Mouse (Mus musculus) liver, embryonic 16.5 days (tissue): Measurements from ENCODE around the gene Pilrb2. TPM values are rescaled to one million over a fixed set of nuclear protein-coding genes. Genes with fewer than 3 reads are reported as not detected.
"Not testable (repeated sequence)": the region's sequence is repeated elsewhere in the genome, so short reads cannot be mapped to it uniquely, and the experiment has no call there.

Experiments used
- ATAC-seq: fragments of 200-750 bp; cut with Nextera tagmentation; 2 replicates; pipeline ENCODE4 v1.8.0; 2017; ENCODE audit warnings: low read depth, mild to moderate bottlenecking, moderate number of reproducible peaks, moderate library complexity
- H3K27ac ChIP-seq: fragments of 300-500 bp; sonication (generic); 2 replicates; pipeline ENCODE4 v1.5.1; 2014; ENCODE audit warnings: mild to moderate bottlenecking, low read length
- H3K27me3 ChIP-seq: fragments of 300-500 bp; sonication (generic); 2 replicates; pipeline ENCODE4 v1.6.1; 2014; ENCODE audit warnings: low read depth, low read length, mixed read lengths; ENCODE audit not compliant: control insufficient read depth, insufficient read depth
- H3K36me3 ChIP-seq: fragments of 300-500 bp; sonication (generic); 2 replicates; pipeline ENCODE4 v1.6.1; 2014; ENCODE audit warnings: mild to moderate bottlenecking; ENCODE audit not compliant: control insufficient read depth, insufficient read depth
- H3K4me1 ChIP-seq: fragments of 300-500 bp; sonication (generic); 2 replicates; pipeline ENCODE4 v1.6.1; 2014; ENCODE audit warnings: low read depth, low read length, mixed read lengths; ENCODE audit not compliant: control insufficient read depth
- H3K4me2 ChIP-seq: fragments of 300-500 bp; sonication (generic); 2 replicates; pipeline ENCODE4 v1.6.1; 2014; ENCODE audit warnings: low read depth, low read length, mixed read lengths
- H3K4me3 ChIP-seq: fragments of 300-500 bp; sonication (generic); 2 replicates; pipeline ENCODE4 v1.5.1; 2014; ENCODE audit warnings: low read depth, mild to moderate bottlenecking, low read length
- H3K9ac ChIP-seq: fragments of 300-500 bp; sonication (generic); 2 replicates; pipeline ENCODE4 v1.6.1; 2014; ENCODE audit warnings: low read depth, low read length
- H3K9me3 ChIP-seq: fragments of 300-500 bp; sonication (generic); replicated peaks from 2 replicates; pipeline ENCODE4 v1.6.1; 2016; ENCODE audit warnings: low read length; ENCODE audit not compliant: control insufficient read depth
- WGBS: fragments of 180-500 bp; shearing (Covaris S2); extraction: QIAGEN DNeasy Blood & Tissue Kit; methylation state at CpG from one replicate; pipeline ENCODE4 v1.1.7; 2014; ENCODE audit not compliant: insufficient replicate concordance; 5-methylcytosine and 5-hydroxymethylcytosine counted together
- polyA plus RNA-seq: library from polyadenylated mRNA; unstranded; fragments of >200 nt; fragmentation: Nextera tagmentation; extraction: Ambion mirVana; gene quantifications from 2 replicates; pipeline ENCODE4 v1.2.1, GENCODE M21; 2015

Pilrb2 gene
- polyA plus RNA-seq, 1 experiment from 2014 or later: 8.3 TPM

GRCm38 (mm10) chr5:137882922-137883321 is 11.3 kb upstream of the Pilrb2 start:
- Histone ChIP-seq H3K9me3 (no peaks in the 10 kb centered on the region), H3K4me2 (no peak overlapping the region), H3K27me3 (no peaks in the 10 kb centered on the region), H3K4me1 (no peaks in the 10 kb centered on the region), H3K36me3 (no peaks in the 10 kb centered on the region), H3K9ac (no peak overlapping the region), H3K4me3 (no peak overlapping the region), H3K27ac (no peak overlapping the region)
- ATAC-seq: no peak
- WGBS: 17% methylated on average over 4 of the region's 4 CpGs

- Histone ChIP-seq H3K36me3 (no peaks in the 10 kb centered on the region), H3K4me1 (no peaks in the 10 kb centered on the region), H3K27me3 (no peaks in the 10 kb centered on the region), H3K4me3 (no peak overlapping the region), H3K9me3 (no peaks in the 10 kb centered on the region), H3K4me2 (no peak overlapping the region), H3K9ac (no peak overlapping the region), H3K27ac (no peak overlapping the region)
- ATAC-seq: no peak
- 38% methylated on average over 2 of the region's 2 CpGs for WGBS
These were observed 6.2 kb upstream of the Pilrb2 start for GRCm38 (mm10) chr5:137877860-137878259.

GRCm38 (mm10) chr5:137875054-137875453 is 3.4 kb upstream of the Pilrb2 start:
- no peak overlapping the region for H3K4me3 ChIP-seq
- no peak overlapping the region for H3K27ac ChIP-seq
- H3K9ac ChIP-seq: no peak overlapping the region
- H3K4me2 ChIP-seq: no peak overlapping the region
- H3K27me3 ChIP-seq: no peaks in the 10 kb centered on the region
- no peaks in the 10 kb centered on the region for H3K36me3 ChIP-seq
- WGBS: 45% methylated on average over 2 of the region's 2 CpGs
- no peaks in the 10 kb centered on the region for H3K9me3 ChIP-seq
- no peaks in the 10 kb centered on the region for H3K4me1 ChIP-seq
- ATAC-seq: no peak

GRCm38 (mm10) chr5:137872381-137872702 is 727 bp upstream of the Pilrb2 start:
- H3K27me3 ChIP-seq, H3K4me1 ChIP-seq, H3K36me3 ChIP-seq, H3K9me3 ChIP-seq, H3K4me2 ChIP-seq, H3K9ac ChIP-seq, ATAC-seq, H3K4me3 ChIP-seq: not testable (repeated sequence)
- 0 out of 2 replicates have a peak overlapping the region, but pooled peaks have one; percentile 37 for H3K27ac ChIP-seq
- WGBS: 11% methylated on average over 1 of the region's 1 CpGs

- H3K27me3 ChIP-seq, H3K9ac ChIP-seq, H3K4me2 ChIP-seq, H3K36me3 ChIP-seq, H3K4me3 ChIP-seq, ATAC-seq, H3K4me1 ChIP-seq, H3K9me3 ChIP-seq, H3K27ac ChIP-seq: not testable (repeated sequence)
- 55% methylated on average over 2 of the region's 2 CpGs for WGBS
These were observed 3.0 kb downstream of the Pilrb2 start for GRCm38 (mm10) chr5:137868600-137868999.

- H3K4me3 ChIP-seq, H3K36me3 ChIP-seq, H3K27ac ChIP-seq, ATAC-seq, H3K9ac ChIP-seq, H3K27me3 ChIP-seq, H3K4me2 ChIP-seq, H3K4me1 ChIP-seq, H3K9me3 ChIP-seq: not testable (repeated sequence)
- 52% methylated on average over 1 of the region's 1 CpGs for WGBS
These were observed 7.6 kb downstream of the Pilrb2 start for GRCm38 (mm10) chr5:137864008-137864407.

- not testable (repeated sequence) for H3K9me3 ChIP-seq, H3K4me2 ChIP-seq, ATAC-seq, H3K4me1 ChIP-seq, H3K9ac ChIP-seq, H3K27ac ChIP-seq, H3K27me3 ChIP-seq, H3K36me3 ChIP-seq
- H3K4me3 ChIP-seq: 0 out of 2 replicates have a peak within 1 kb of the TSS, but pooled peaks have one; percentile 13
- 15% methylated on average over 2 of the region's 2 CpGs for WGBS
These were observed 13.5 kb downstream of the Pilrb2 start, which contains the start of gene Pilrb1 for GRCm38 (mm10) chr5:137857960-137858710. TSS of gene Pilrb1 (minus strand) at chr5:137858106.

GRCm38 (mm10) chr5:137856870-137857269 is 14.7 kb downstream of the Pilrb2 start:
- 0 out of 2 replicates have a peak overlapping the region, but pooled peaks have one; percentile 2 for H3K4me3 ChIP-seq
- 33% methylated on average over 4 of the region's 5 CpGs for WGBS

GRCm38 (mm10) chr5:137854907-137855306 is 16.7 kb downstream of the Pilrb2 start:
- not testable (repeated sequence) for H3K4me2 ChIP-seq, H3K36me3 ChIP-seq, H3K9ac ChIP-seq, H3K4me1 ChIP-seq, H3K9me3 ChIP-seq, ATAC-seq, H3K27me3 ChIP-seq, H3K27ac ChIP-seq, H3K4me3 ChIP-seq
- 53% methylated on average over 3 of the region's 3 CpGs for WGBS

More at GRCm38 (mm10) chr5:137856870-137857269, 14.7 kb downstream of the Pilrb2 start:
- H3K36me3 ChIP-seq, H3K27me3 ChIP-seq, H3K4me1 ChIP-seq, ATAC-seq, H3K27ac ChIP-seq, H3K9ac ChIP-seq, H3K9me3 ChIP-seq, H3K4me2 ChIP-seq: not testable (repeated sequence)
